Mouse (Mus musculus) heart, postnatal 0 days (tissue): ENCODE measurements around the gene Prkra. TPM values are rescaled to one million over a fixed set of nuclear protein-coding genes. Genes with fewer than 3 reads are reported as not detected.

Experiments used
- ATAC-seq: fragments of 200-750 bp; cut with Nextera tagmentation; 2 replicates; pipeline ENCODE4 v1.8.0; 2017; ENCODE audit warnings: low read depth, moderate number of reproducible peaks, moderate library complexity; ENCODE audit not compliant: insufficient read depth
- DNase-seq: peaks from one replicate; pipeline ENCODE4 v3.0.0-alpha.2; 2016; ENCODE audit warnings: low spot score
- H3K27ac ChIP-seq: fragments of 300-500 bp; sonication (generic); 2 replicates; pipeline ENCODE4 v1.5.1; 2014; ENCODE audit warnings: low read depth, mild to moderate bottlenecking
- H3K27me3 ChIP-seq: fragments of 300-500 bp; sonication (generic); 2 replicates; pipeline ENCODE4 v1.6.1; 2014; ENCODE audit warnings: low read length, mixed read lengths; ENCODE audit not compliant: control insufficient read depth, insufficient read depth
- H3K36me3 ChIP-seq: fragments of 300-500 bp; sonication (generic); replicated peaks from 2 replicates; pipeline ENCODE4 v1.6.1; 2014; ENCODE audit warnings: low read length, mixed read lengths; ENCODE audit not compliant: control insufficient read depth, insufficient read depth
- H3K4me1 ChIP-seq: fragments of 300-500 bp; sonication (generic); 2 replicates; pipeline ENCODE4 v1.6.1; 2014; ENCODE audit warnings: antibody characterized with exemption; ENCODE audit not compliant: control insufficient read depth, insufficient read depth
- H3K4me2 ChIP-seq: fragments of 300-500 bp; sonication (generic); 2 replicates; pipeline ENCODE4 v1.6.1; 2014; ENCODE audit warnings: low read depth, mild to moderate bottlenecking, low read length, moderate library complexity
- H3K4me3 ChIP-seq: fragments of 300-500 bp; sonication (generic); 2 replicates; pipeline ENCODE4 v1.5.1; 2014; ENCODE audit warnings: low read depth, low read length
- H3K9ac ChIP-seq: fragments of 300-500 bp; sonication (generic); replicated peaks from 2 replicates; pipeline ENCODE4 v1.6.1; 2014; ENCODE audit warnings: low read depth, low read length, mixed read lengths
- H3K9me3 ChIP-seq: fragments of 300-500 bp; sonication (generic); replicated peaks from 2 replicates; pipeline ENCODE4 v1.6.1; 2016; ENCODE audit warnings: low read length; ENCODE audit not compliant: control insufficient read depth
- CTCF ChIP-seq: IDR thresholded peaks from 2 replicates; pipeline ENCODE4 v1.5.1; 2016; ENCODE audit warnings: antibody characterized with exemption, control low read depth, low read depth
- EP300 ChIP-seq: IDR thresholded peaks from 2 replicates; pipeline ENCODE4 v1.6.1; 2016; ENCODE audit warnings: antibody characterized with exemption, low read depth
- WGBS: fragments of 180-500 bp; shearing (Covaris S2); extraction: QIAGEN DNeasy Blood & Tissue Kit; methylation state at CpG from one replicate; pipeline ENCODE4 v1.1.7; 2014; 5-methylcytosine and 5-hydroxymethylcytosine counted together
- polyA plus RNA-seq: library from polyadenylated mRNA; unstranded; fragments of >200 nt; fragmentation: Nextera tagmentation; extraction: Ambion mirVana; gene quantifications from 2 replicates; pipeline ENCODE4 v1.2.1, GENCODE M21; 2015
- total RNA-seq: library from RNA; depleted of rRNA; stranded (reverse); fragments of >200 nt; gene quantifications from 2 replicates; pipeline ENCODE4 v1.2.3, GENCODE M21; 2014; ENCODE audit warnings: low replicate concordance

Gene Prkra
- total and polyA plus RNA-seq, 2 experiments from 2014 or later = 25.2 to 31.8 TPM

- ATAC-seq = no peak
- peaks cover 65% of the 10 kb centered on the region for H3K36me3 ChIP-seq
Observed at GRCm38 (mm10) chr2:76687608-76688007, 39.8 kb upstream of the Prkra start.

GRCm38 (mm10) chr2:76686986-76687385 lies 39.2 kb upstream of the Prkra start:
- H3K27me3 ChIP-seq = no peaks in the 10 kb centered on the region
- no peak overlapping the region for H3K9ac ChIP-seq
- no peak overlapping the region for H3K27ac ChIP-seq
- H3K4me1 ChIP-seq = peaks cover 4% of the 10 kb centered on the region
- TF ChIP-seq EP300 (no peak), CTCF (no peak)
- 92% methylated on average over 3 of the region's 3 CpGs for WGBS
- no peak overlapping the region for H3K4me3 ChIP-seq
- ATAC-seq (no peak), DNase-seq (no peak)
- H3K36me3 ChIP-seq = peaks cover 65% of the 10 kb centered on the region
- H3K4me2 ChIP-seq = no peak overlapping the region
- no peaks in the 10 kb centered on the region for H3K9me3 ChIP-seq

More at GRCm38 (mm10) chr2:76687608-76688007, 39.8 kb upstream of the Prkra start:
- H3K4me3 ChIP-seq = no peak overlapping the region
- H3K27me3 ChIP-seq = no peaks in the 10 kb centered on the region
- WGBS = 59% methylated on average over 3 of the region's 3 CpGs
- no peak overlapping the region for H3K4me2 ChIP-seq
- DNase-seq = no peak
- no peak overlapping the region for H3K27ac ChIP-seq
- TF ChIP-seq CTCF (no peak), EP300 (no peak)
- no peaks in the 10 kb centered on the region for H3K9me3 ChIP-seq
- peaks cover 4% of the 10 kb centered on the region for H3K4me1 ChIP-seq
- no peak overlapping the region for H3K9ac ChIP-seq

GRCm38 (mm10) chr2:76682301-76682700 lies 34.5 kb upstream of the Prkra start:
- Histone ChIP-seq H3K9me3 (no peaks in the 10 kb centered on the region), H3K4me2 (no peak overlapping the region), H3K9ac (no peak overlapping the region), H3K27me3 (no peaks in the 10 kb centered on the region), H3K36me3 (peaks cover 69% of the 10 kb centered on the region), H3K27ac (no peak overlapping the region), H3K4me1 (no peaks in the 10 kb centered on the region), H3K4me3 (no peak overlapping the region)
- 91% methylated on average over 8 of the region's 8 CpGs for WGBS
- DNase-seq (no peak), ATAC-seq (no peak)
- TF ChIP-seq CTCF = no peak
- no peak for TF ChIP-seq EP300

- H3K4me3 ChIP-seq = peak overlapping the region; percentile 77
- H3K9ac ChIP-seq = peak overlapping the region; percentile 93; the same call in 1 of the 2 replicates
- TF ChIP-seq CTCF (no peak), EP300 (no peak)
- no peak overlapping the region for H3K27ac ChIP-seq
- peaks cover 13% of the 10 kb centered on the region; the same call in 1 of the 2 replicates for H3K4me1 ChIP-seq
- 62% methylated on average over 13 of the region's 13 CpGs for WGBS
- no peak for ATAC-seq
- no peaks in the 10 kb centered on the region for H3K27me3 ChIP-seq
- peak overlapping the region; percentile 78 for H3K4me2 ChIP-seq
- peaks cover 19% of the 10 kb centered on the region; the same call in 1 of the 2 replicates for H3K36me3 ChIP-seq
- DNase-seq = no peak
- H3K9me3 ChIP-seq = no peaks in the 10 kb centered on the region
Observed at GRCm38 (mm10) chr2:76676401-76677226, 28.8 kb upstream of the Prkra start.

- WGBS = 20% methylated on average over 4 of the region's 4 CpGs
- H3K9me3 ChIP-seq = no peaks in the 10 kb centered on the region
- ATAC-seq = no peak
- H3K4me1 ChIP-seq = peaks cover 13% of the 10 kb centered on the region; the same call in 1 of the 2 replicates
- no peak overlapping the region for H3K27ac ChIP-seq
- peaks cover 16% of the 10 kb centered on the region; the same call in 1 of the 2 replicates for H3K36me3 ChIP-seq
- no peaks in the 10 kb centered on the region for H3K27me3 ChIP-seq
- DNase-seq = no peak
- TF ChIP-seq EP300 (no peak), CTCF (no peak)
- peak overlapping the region; percentile 93 for H3K9ac ChIP-seq
- H3K4me3 ChIP-seq = peak overlapping the region; percentile 77
- H3K4me2 ChIP-seq = peak overlapping the region; percentile 78
Observed at GRCm38 (mm10) chr2:76675949-76676348, 28.1 kb upstream of the Prkra start.
